Mouse (Mus musculus): ENCODE measurements at regions not wholly inside any gene's neighbourhood (a gene's known extent, or its start where the extent isn't known, plus 50 kb on each side); places are given as distances from the start of the nearest gene placed in this dataset.
A peak's percentile ranks its signal among the peaks of the same experiment; 100 is the strongest.

- Histone ChIP-seq H3K36me3 (replicated peaks) (no peaks in the 10 kb centered on the region), H3K4me3 (ENCODE audit: low read depth, low read length) (no peak overlapping the region), H3K9me3 (replicated peaks) (no peaks in the 10 kb centered on the region), H3K4me1 (ENCODE audit: insufficient read depth, low read depth, low read length) (no peaks in the 10 kb centered on the region), H3K27me3 (ENCODE audit: insufficient read depth, low read length) (no peaks in the 10 kb centered on the region)
- DNase-seq (ENCODE audit: low spot score) (no peak), ATAC-seq (ENCODE audit: extremely low read depth, insufficient number of reproducible peaks, low FRiP score, poor library complexity, severe bottlenecking) (no peak)
- TF ChIP-seq POLR2AphosphoS5 (IDR thresholded peaks at IDR 0.05; ENCODE audit: insufficient replicate concordance, low read depth, low read length) (no peak), TAL1 (conservative IDR thresholded peaks at IDR 0.05; ENCODE audit: low read depth, low read length) (no peak), GATA1 (IDR thresholded peaks at IDR 0.05; ENCODE audit: borderline replicate concordance, low read length) (no peak), GATA2 (IDR thresholded peaks at IDR 0.05; ENCODE audit: borderline replicate concordance, low read depth, low read length) (no peak), CTCF (IDR thresholded peaks at IDR 0.05; ENCODE audit: low read depth, low read length) (no peak)
Measured at GRCm38 (mm10) chr8:97733338-97733737, 1682.9 kb downstream of the Cdh8 start.

GRCm38 (mm10) chr8:97722627-97723026 is 1693.6 kb downstream of the Cdh8 start:
- TF ChIP-seq POLR2AphosphoS5 (IDR thresholded peaks at IDR 0.05; ENCODE audit: insufficient replicate concordance, low read depth, low read length) (no peak), CTCF (IDR thresholded peaks at IDR 0.05; ENCODE audit: low read depth, low read length) (no peak)
- Histone ChIP-seq H3K4me3 (ENCODE audit: low read depth, low read length) (no peak overlapping the region), H3K4me1 (ENCODE audit: insufficient read depth, low read depth, low read length) (no peaks in the 10 kb centered on the region), H3K9me3 (replicated peaks) (no peaks in the 10 kb centered on the region), H3K27me3 (ENCODE audit: insufficient read depth, low read length) (no peaks in the 10 kb centered on the region), H3K36me3 (replicated peaks) (no peaks in the 10 kb centered on the region)
- 0 out of 2 replicates have a peak, but pooled peaks have one; percentile 8 for ATAC-seq (ENCODE audit: extremely low read depth, insufficient number of reproducible peaks, low FRiP score, poor library complexity, severe bottlenecking)
- DNase-seq (ENCODE audit: low spot score) = no peak

DNA sequence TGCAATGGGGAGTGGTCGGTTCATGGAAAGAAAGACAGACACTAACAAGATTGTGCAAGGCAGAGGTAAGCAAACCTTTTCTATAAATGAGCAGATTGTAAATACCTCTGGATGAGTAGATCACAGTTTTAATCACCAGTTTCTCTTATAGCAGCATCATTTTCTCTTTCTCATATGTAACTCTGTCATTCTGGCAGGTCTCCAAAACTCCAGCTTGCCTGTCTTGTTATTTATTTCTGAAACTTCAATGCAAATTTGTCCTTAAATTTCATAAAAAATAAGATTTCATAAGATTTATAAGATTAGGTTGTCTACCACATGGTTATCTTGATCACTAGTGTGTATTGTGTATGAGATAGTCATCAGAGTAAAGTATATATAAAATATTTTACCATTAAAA is 1714.6 kb downstream of the Cdh8 start:
- no peaks in the 10 kb centered on the region for H3K36me3 ChIP-seq (replicated peaks)
- no peaks in the 10 kb centered on the region for H3K27me3 ChIP-seq (ENCODE audit: insufficient read depth, low read length)
- TF ChIP-seq CTCF (IDR thresholded peaks at IDR 0.05; ENCODE audit: low read depth, low read length) = no peak
- no peak for TF ChIP-seq GATA2 (IDR thresholded peaks at IDR 0.05; ENCODE audit: borderline replicate concordance, low read depth, low read length)
- TF ChIP-seq GATA1 (IDR thresholded peaks at IDR 0.05; ENCODE audit: borderline replicate concordance, low read length) = no peak
- no peak for TF ChIP-seq POLR2AphosphoS5 (IDR thresholded peaks at IDR 0.05; ENCODE audit: insufficient replicate concordance, low read depth, low read length)
- TF ChIP-seq TAL1 (conservative IDR thresholded peaks at IDR 0.05; ENCODE audit: low read depth, low read length) = no peak
- no peaks in the 10 kb centered on the region for H3K9me3 ChIP-seq (replicated peaks)
- DNase-seq (ENCODE audit: low spot score) (no peak), ATAC-seq (ENCODE audit: extremely low read depth, insufficient number of reproducible peaks, low FRiP score, poor library complexity, severe bottlenecking) (no peak)
- no peak overlapping the region for H3K4me3 ChIP-seq (ENCODE audit: low read depth, low read length)
- no peaks in the 10 kb centered on the region for H3K4me1 ChIP-seq (ENCODE audit: insufficient read depth, low read depth, low read length)

GRCm38 (mm10) chr8:97664404-97664803 is 1751.9 kb downstream of the Cdh8 start:
- DNase-seq (ENCODE audit: low spot score) = no peak
- Histone ChIP-seq H3K4me1 (ENCODE audit: insufficient read depth, low read depth, low read length) (no peaks in the 10 kb centered on the region), H3K27me3 (ENCODE audit: insufficient read depth, low read length) (no peaks in the 10 kb centered on the region), H3K4me3 (ENCODE audit: low read depth, low read length) (no peak overlapping the region), H3K36me3 (replicated peaks) (no peaks in the 10 kb centered on the region), H3K9me3 (replicated peaks) (no peaks in the 10 kb centered on the region)
- ATAC-seq (ENCODE audit: extremely low read depth, insufficient number of reproducible peaks, low FRiP score, poor library complexity, severe bottlenecking) = no peak
- TF ChIP-seq GATA2 (IDR thresholded peaks at IDR 0.05; ENCODE audit: borderline replicate concordance, low read depth, low read length) (no peak), POLR2AphosphoS5 (IDR thresholded peaks at IDR 0.05; ENCODE audit: insufficient replicate concordance, low read depth, low read length) (no peak), TAL1 (conservative IDR thresholded peaks at IDR 0.05; ENCODE audit: low read depth, low read length) (no peak), CTCF (IDR thresholded peaks at IDR 0.05; ENCODE audit: low read depth, low read length) (no peak), GATA1 (IDR thresholded peaks at IDR 0.05; ENCODE audit: borderline replicate concordance, low read length) (no peak)

DNA sequence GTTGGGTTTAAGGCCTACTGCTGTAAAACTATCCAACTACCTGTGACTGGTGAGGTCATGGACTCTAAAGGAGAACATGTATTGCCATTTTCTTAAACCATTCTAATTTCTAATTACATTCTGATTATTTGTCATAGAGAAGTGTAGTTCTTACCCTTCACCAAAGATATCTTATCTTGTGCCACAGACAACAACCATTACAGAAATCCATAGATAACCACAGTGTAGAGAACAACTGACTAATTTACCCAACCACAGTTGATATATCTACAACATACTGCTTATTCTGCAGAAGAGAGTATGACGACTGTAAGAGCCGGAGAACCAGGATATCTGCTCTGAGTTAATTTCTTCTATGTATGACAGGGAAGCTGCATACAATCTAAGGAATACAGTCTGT is 1754.1 kb downstream of the Cdh8 start:
- DNase-seq (ENCODE audit: low spot score) = no peak
- Histone ChIP-seq H3K36me3 (replicated peaks) (no peaks in the 10 kb centered on the region), H3K4me1 (ENCODE audit: insufficient read depth, low read depth, low read length) (no peaks in the 10 kb centered on the region), H3K27me3 (ENCODE audit: insufficient read depth, low read length) (no peaks in the 10 kb centered on the region; the same call in 1 of the 2 replicates), H3K9me3 (replicated peaks) (no peaks in the 10 kb centered on the region), H3K4me3 (ENCODE audit: low read depth, low read length) (no peak overlapping the region)
- no peak for ATAC-seq (ENCODE audit: extremely low read depth, insufficient number of reproducible peaks, low FRiP score, poor library complexity, severe bottlenecking)
- TF ChIP-seq GATA1 (IDR thresholded peaks at IDR 0.05; ENCODE audit: borderline replicate concordance, low read length) (no peak), CTCF (IDR thresholded peaks at IDR 0.05; ENCODE audit: low read depth, low read length) (no peak), POLR2AphosphoS5 (IDR thresholded peaks at IDR 0.05; ENCODE audit: insufficient replicate concordance, low read depth, low read length) (no peak), TAL1 (conservative IDR thresholded peaks at IDR 0.05; ENCODE audit: low read depth, low read length) (no peak), GATA2 (IDR thresholded peaks at IDR 0.05; ENCODE audit: borderline replicate concordance, low read depth, low read length) (no peak)

DNA sequence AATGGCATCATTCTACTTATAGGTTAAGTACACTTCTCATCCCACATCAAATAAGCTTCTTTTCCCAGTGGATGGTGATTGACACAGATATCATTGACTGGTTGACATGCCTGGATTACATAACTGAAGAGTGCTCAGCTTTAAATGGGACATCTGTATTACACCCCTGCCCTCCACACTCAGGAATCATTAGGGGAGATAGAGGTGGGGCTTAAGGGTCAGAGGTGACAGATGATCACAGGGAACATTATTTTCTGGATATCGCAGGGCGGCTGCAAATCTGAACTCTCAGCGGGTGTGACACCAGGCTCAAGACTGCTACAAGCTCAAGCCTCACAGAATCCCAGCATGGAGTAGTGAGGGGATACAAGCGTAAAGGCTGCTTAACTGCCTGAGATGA is 1763.5 kb upstream of the Got2 start:
- Histone ChIP-seq H3K4me1 (ENCODE audit: insufficient read depth, low read depth, low read length) (no peaks in the 10 kb centered on the region), H3K9me3 (replicated peaks) (no peaks in the 10 kb centered on the region), H3K4me3 (ENCODE audit: low read depth, low read length) (no peak overlapping the region), H3K27me3 (ENCODE audit: insufficient read depth, low read length) (no peaks in the 10 kb centered on the region), H3K36me3 (replicated peaks) (no peaks in the 10 kb centered on the region)
- no peak for ATAC-seq (ENCODE audit: extremely low read depth, insufficient number of reproducible peaks, low FRiP score, poor library complexity, severe bottlenecking)
- no peak for DNase-seq (ENCODE audit: low spot score)
- TF ChIP-seq GATA1 (IDR thresholded peaks at IDR 0.05; ENCODE audit: borderline replicate concordance, low read length) (no peak), POLR2AphosphoS5 (IDR thresholded peaks at IDR 0.05; ENCODE audit: insufficient replicate concordance, low read depth, low read length) (no peak), CTCF (IDR thresholded peaks at IDR 0.05; ENCODE audit: low read depth, low read length) (no peak), GATA2 (IDR thresholded peaks at IDR 0.05; ENCODE audit: borderline replicate concordance, low read depth, low read length) (no peak), TAL1 (conservative IDR thresholded peaks at IDR 0.05; ENCODE audit: low read depth, low read length) (no peak)

GRCm38 (mm10) chr8:97632980-97633379 is 1744.6 kb upstream of the Got2 start:
- no peak overlapping the region for H3K4me3 ChIP-seq (ENCODE audit: low read depth, low read length)
- no peaks in the 10 kb centered on the region for H3K36me3 ChIP-seq (replicated peaks)
- no peaks in the 10 kb centered on the region for H3K27me3 ChIP-seq (ENCODE audit: insufficient read depth, low read length)
- no peak for DNase-seq (ENCODE audit: low spot score)
- ATAC-seq (ENCODE audit: extremely low read depth, insufficient number of reproducible peaks, low FRiP score, poor library complexity, severe bottlenecking) = no peak
- no peaks in the 10 kb centered on the region for H3K9me3 ChIP-seq (replicated peaks)
- TF ChIP-seq GATA2 (IDR thresholded peaks at IDR 0.05; ENCODE audit: borderline replicate concordance, low read depth, low read length) (no peak), GATA1 (IDR thresholded peaks at IDR 0.05; ENCODE audit: borderline replicate concordance, low read length) (no peak)
- H3K4me1 ChIP-seq (ENCODE audit: insufficient read depth, low read depth, low read length) = no peaks in the 10 kb centered on the region

Data from G1E (cell line).